Mouse (Mus musculus) liver, embryonic 16.5 days (tissue): ENCODE data around the gene Brat1. TPM values are rescaled to one million over a fixed set of nuclear protein-coding genes. Genes with fewer than 3 reads are reported as not detected.
A peak's percentile ranks its signal among the peaks of the same experiment; 100 is the strongest.

Experiments used
- ATAC-seq: fragments of 200-750 bp; cut with Nextera tagmentation; 2 replicates; pipeline ENCODE4 v1.8.0; 2017; ENCODE audit warnings: low read depth, mild to moderate bottlenecking, moderate number of reproducible peaks, moderate library complexity
- H3K27ac ChIP-seq: fragments of 300-500 bp; sonication (generic); 2 replicates; pipeline ENCODE4 v1.5.1; 2014; ENCODE audit warnings: mild to moderate bottlenecking, low read length
- H3K27me3 ChIP-seq: fragments of 300-500 bp; sonication (generic); 2 replicates; pipeline ENCODE4 v1.6.1; 2014; ENCODE audit warnings: low read depth, low read length, mixed read lengths; ENCODE audit not compliant: control insufficient read depth, insufficient read depth
- H3K36me3 ChIP-seq: fragments of 300-500 bp; sonication (generic); 2 replicates; pipeline ENCODE4 v1.6.1; 2014; ENCODE audit warnings: mild to moderate bottlenecking; ENCODE audit not compliant: control insufficient read depth, insufficient read depth
- H3K4me1 ChIP-seq: fragments of 300-500 bp; sonication (generic); 2 replicates; pipeline ENCODE4 v1.6.1; 2014; ENCODE audit warnings: low read depth, low read length, mixed read lengths; ENCODE audit not compliant: control insufficient read depth
- H3K4me2 ChIP-seq: fragments of 300-500 bp; sonication (generic); 2 replicates; pipeline ENCODE4 v1.6.1; 2014; ENCODE audit warnings: low read depth, low read length, mixed read lengths
- H3K4me3 ChIP-seq: fragments of 300-500 bp; sonication (generic); 2 replicates; pipeline ENCODE4 v1.5.1; 2014; ENCODE audit warnings: low read depth, mild to moderate bottlenecking, low read length
- H3K9ac ChIP-seq: fragments of 300-500 bp; sonication (generic); 2 replicates; pipeline ENCODE4 v1.6.1; 2014; ENCODE audit warnings: low read depth, low read length
- H3K9me3 ChIP-seq: fragments of 300-500 bp; sonication (generic); replicated peaks from 2 replicates; pipeline ENCODE4 v1.6.1; 2016; ENCODE audit warnings: low read length; ENCODE audit not compliant: control insufficient read depth
- WGBS: fragments of 180-500 bp; shearing (Covaris S2); extraction: QIAGEN DNeasy Blood & Tissue Kit; methylation state at CpG from one replicate; pipeline ENCODE4 v1.1.7; 2014; ENCODE audit not compliant: insufficient replicate concordance; 5-methylcytosine and 5-hydroxymethylcytosine counted together
- polyA plus RNA-seq: library from polyadenylated mRNA; unstranded; fragments of >200 nt; fragmentation: Nextera tagmentation; extraction: Ambion mirVana; gene quantifications from 2 replicates; pipeline ENCODE4 v1.2.1, GENCODE M21; 2015

Brat1 gene
- polyA plus RNA-seq, 1 experiment from 2014 or later = 7.8 TPM

GRCm38 (mm10) chr5:140688434-140688833, 16.4 kb upstream of the Brat1 start:
- Histone ChIP-seq H3K4me3 (no peak overlapping the region), H3K27ac (no peak overlapping the region), H3K36me3 (no peaks in the 10 kb centered on the region; the same call in 1 of the 2 replicates), H3K9ac (no peak overlapping the region), H3K4me2 (no peak overlapping the region), H3K9me3 (no peaks in the 10 kb centered on the region), H3K27me3 (no peaks in the 10 kb centered on the region), H3K4me1 (no peaks in the 10 kb centered on the region)
- no peak for ATAC-seq
- WGBS = 78% methylated on average over 3 of the region's 3 CpGs

GRCm38 (mm10) chr5:140695987-140696386, 8.8 kb upstream of the Brat1 start:
- ATAC-seq = no peak
- H3K27ac ChIP-seq = no peak overlapping the region
- H3K9me3 ChIP-seq = no peaks in the 10 kb centered on the region
- no peak overlapping the region for H3K4me3 ChIP-seq
- WGBS = 74% methylated on average over 7 of the region's 7 CpGs
- H3K9ac ChIP-seq = no peak overlapping the region
- no peak overlapping the region for H3K4me2 ChIP-seq
- peaks cover 2% of the 10 kb centered on the region; the same call in 1 of the 2 replicates for H3K4me1 ChIP-seq
- H3K27me3 ChIP-seq = no peaks in the 10 kb centered on the region
- H3K36me3 ChIP-seq = no peaks in the 10 kb centered on the region; the same call in 1 of the 2 replicates

- Histone ChIP-seq H3K9me3 (no peaks in the 10 kb centered on the region), H3K27me3 (no peaks in the 10 kb centered on the region), H3K4me1 (peaks cover 31% of the 10 kb centered on the region), H3K4me3 (0 out of 2 replicates have a peak overlapping the region, but pooled peaks have one; percentile 6), H3K4me2 (peak overlapping the region; percentile 32), H3K27ac (peak overlapping the region; percentile 24; the same call in 1 of the 2 replicates), H3K9ac (no peak overlapping the region), H3K36me3 (no peaks in the 10 kb centered on the region)
- no peak for ATAC-seq
- 63% methylated on average over 9 of the region's 9 CpGs for WGBS
Observed at GRCm38 (mm10) chr5:140699776-140700175, 5.0 kb upstream of the Brat1 start.

- H3K4me2 ChIP-seq = peak overlapping the region; percentile 93
- peak; percentile 3 for ATAC-seq
- H3K4me3 ChIP-seq = peak overlapping the region; percentile 74
- H3K27ac ChIP-seq = peak overlapping the region; percentile 89
- H3K27me3 ChIP-seq = no peaks in the 10 kb centered on the region
- peaks cover 44% of the 10 kb centered on the region for H3K4me1 ChIP-seq
- H3K36me3 ChIP-seq = no peaks in the 10 kb centered on the region
- H3K9ac ChIP-seq = peak overlapping the region; percentile 74
- no peaks in the 10 kb centered on the region for H3K9me3 ChIP-seq
- under 1% methylated on average over 25 of the region's 25 CpGs for WGBS
Observed at GRCm38 (mm10) chr5:140701661-140702060, 3.1 kb upstream of the Brat1 start.

GRCm38 (mm10) chr5:140702103-140702513, 2.7 kb upstream of the Brat1 start, which contains the start of gene Iqce:
Gene Iqce (minus strand): TSS chr5:140702378.
- Histone ChIP-seq H3K36me3 (no peaks in the 10 kb centered on the region), H3K4me3 (peak within 1 kb of the TSS; percentile 74), H3K9ac (peak within 1 kb of the TSS; percentile 74), H3K9me3 (no peaks in the 10 kb centered on the region), H3K4me1 (peaks cover 44% of the 10 kb centered on the region), H3K27ac (peak within 1 kb of the TSS; percentile 89), H3K27me3 (no peaks in the 10 kb centered on the region), H3K4me2 (peak within 1 kb of the TSS; percentile 93)
- WGBS = 0% methylated on average over 31 of the region's 33 CpGs
- ATAC-seq = peak; percentile 43

GRCm38 (mm10) chr5:140702618-140703175, 2.1 kb upstream of the Brat1 start:
- ATAC-seq = no peak
- H3K4me2 ChIP-seq = peak overlapping the region; percentile 93
- H3K9me3 ChIP-seq = no peaks in the 10 kb centered on the region
- H3K4me3 ChIP-seq = peak overlapping the region; percentile 74
- no peaks in the 10 kb centered on the region for H3K27me3 ChIP-seq
- 62% methylated on average over 19 of the region's 19 CpGs for WGBS
- H3K4me1 ChIP-seq = peaks cover 44% of the 10 kb centered on the region
- peak overlapping the region; percentile 89 for H3K27ac ChIP-seq
- 0 out of 2 replicates have a peak, but pooled peaks cover 2% of the 10 kb centered on the region for H3K36me3 ChIP-seq
- H3K9ac ChIP-seq = peak overlapping the region; percentile 74; the same call in 1 of the 2 replicates

GRCm38 (mm10) chr5:140703480-140704377, 1.1 kb upstream of the Brat1 start:
- Histone ChIP-seq H3K4me2 (peak overlapping the region; percentile 85), H3K36me3 (0 out of 2 replicates have a peak, but pooled peaks cover 2% of the 10 kb centered on the region), H3K9ac (peak overlapping the region; percentile 57), H3K27ac (peak overlapping the region; percentile 91), H3K4me3 (peak overlapping the region; percentile 62), H3K4me1 (peaks cover 44% of the 10 kb centered on the region), H3K9me3 (no peaks in the 10 kb centered on the region), H3K27me3 (no peaks in the 10 kb centered on the region)
- WGBS = 14% methylated on average over 17 of the region's 17 CpGs
- no peak for ATAC-seq

- no peak for ATAC-seq
- H3K4me3 ChIP-seq = peak overlapping the region; percentile 62
- 31% methylated on average over 7 of the region's 7 CpGs for WGBS
- peak overlapping the region; percentile 85 for H3K4me2 ChIP-seq
- peaks cover 42% of the 10 kb centered on the region for H3K4me1 ChIP-seq
- no peaks in the 10 kb centered on the region for H3K27me3 ChIP-seq
- no peaks in the 10 kb centered on the region for H3K9me3 ChIP-seq
- H3K36me3 ChIP-seq = 0 out of 2 replicates have a peak, but pooled peaks cover 2% of the 10 kb centered on the region
- H3K27ac ChIP-seq = peak overlapping the region; percentile 85
- peak overlapping the region; percentile 58 for H3K9ac ChIP-seq
Observed at GRCm38 (mm10) chr5:140705501-140706171, 825 bp downstream of the Brat1 start.
